Mouse (Mus musculus) hindbrain, embryonic 10.5 days (tissue): ENCODE measurements around the gene Trappc4. TPM values are rescaled to one million over a fixed set of nuclear protein-coding genes. Genes with fewer than 3 reads are reported as not detected.
A peak's percentile ranks its signal among the peaks of the same experiment; 100 is the strongest.
"Not testable (repeated sequence)": the region's sequence is repeated elsewhere in the genome, so short reads cannot be mapped to it uniquely, and the experiment has no call there.

Experiments
- DNase-seq: peaks from one replicate; pipeline ENCODE4 v3.0.0-alpha.2; 2017; ENCODE audit warnings: low spot score
- H3K27ac ChIP-seq: fragments of 300-500 bp; sonication (generic); 2 replicates; pipeline ENCODE4 v1.5.1; 2016; ENCODE audit warnings: mild to moderate bottlenecking, moderate library complexity
- H3K27me3 ChIP-seq: fragments of 300-500 bp; sonication (generic); 2 replicates; pipeline ENCODE4 v1.6.1; 2016; ENCODE audit warnings: mild to moderate bottlenecking; ENCODE audit not compliant: poor library complexity, insufficient read depth, severe bottlenecking
- H3K36me3 ChIP-seq: fragments of 300-500 bp; sonication (generic); 2 replicates; pipeline ENCODE4 v1.6.1; 2016; ENCODE audit warnings: mild to moderate bottlenecking, moderate library complexity
- H3K4me1 ChIP-seq: fragments of 300-500 bp; sonication (generic); replicated peaks from 2 replicates; pipeline ENCODE4 v1.6.1; 2016; ENCODE audit warnings: mild to moderate bottlenecking
- H3K4me3 ChIP-seq: fragments of 300-500 bp; sonication (generic); 2 replicates; pipeline ENCODE4 v1.5.1; 2016; ENCODE audit warnings: mild to moderate bottlenecking, moderate library complexity
- H3K9me3 ChIP-seq: fragments of 300-500 bp; sonication (generic); 2 replicates; pipeline ENCODE4 v1.6.1; 2016; ENCODE audit warnings: mild to moderate bottlenecking, moderate library complexity
- WGBS: fragments of 180-500 bp; shearing (Covaris S2); methylation state at CpG from one replicate; pipeline ENCODE4 v1.1.7; 2016; 5-methylcytosine and 5-hydroxymethylcytosine counted together
- polyA plus RNA-seq: library from polyadenylated mRNA; unstranded; fragments of >200 nt; fragmentation: Nextera tagmentation; extraction: Ambion mirVana; gene quantifications from 2 replicates; pipeline ENCODE4 v1.2.1, GENCODE M21; 2016

Gene Trappc4
- polyA plus RNA-seq, 1 experiment from 2014 or later, result 282 TPM

- Histone ChIP-seq H3K4me1 (peaks cover 14% of the 10 kb centered on the region), H3K9me3 (0 out of 2 replicates have a peak, but pooled peaks cover 5% of the 10 kb centered on the region), H3K27ac (peak within 1 kb of the TSS; percentile 92), H3K27me3 (no peaks in the 10 kb centered on the region), H3K4me3 (peak within 1 kb of the TSS; percentile 85), H3K36me3 (peaks cover 24% of the 10 kb centered on the region)
- no peak for DNase-seq
- WGBS, result 81% methylated on average over 14 of the region's 14 CpGs
These were observed 11.4 kb upstream of the Trappc4 start, which contains the start of gene Ccdc84 for GRCm38 (mm10) chr9:44418519-44419385. Gene Ccdc84, minus strand, starts transcription at chr9:44418569.

- H3K4me1 ChIP-seq, result peaks cover 14% of the 10 kb centered on the region
- no peaks in the 10 kb centered on the region for H3K27me3 ChIP-seq
- H3K36me3 ChIP-seq, result peaks cover 32% of the 10 kb centered on the region
- peak overlapping the region; percentile 92 for H3K27ac ChIP-seq
- DNase-seq, result peak; percentile 92
- 0 out of 2 replicates have a peak, but pooled peaks cover 5% of the 10 kb centered on the region for H3K9me3 ChIP-seq
- H3K4me3 ChIP-seq, result peak overlapping the region; percentile 85
- WGBS, result under 1% methylated on average over 38 of the region's 38 CpGs
These were observed 10.5 kb upstream of the Trappc4 start for GRCm38 (mm10) chr9:44417892-44418363.

- no peak for DNase-seq
- 9% methylated on average over 26 of the region's 26 CpGs for WGBS
- no peaks in the 10 kb centered on the region for H3K27me3 ChIP-seq
- peaks cover 39% of the 10 kb centered on the region for H3K36me3 ChIP-seq
- 0 out of 2 replicates have a peak, but pooled peaks cover 5% of the 10 kb centered on the region for H3K9me3 ChIP-seq
- H3K4me1 ChIP-seq, result peaks cover 14% of the 10 kb centered on the region
- peak overlapping the region; percentile 85 for H3K4me3 ChIP-seq
- H3K27ac ChIP-seq, result peak overlapping the region; percentile 92
These were observed 9.9 kb upstream of the Trappc4 start for GRCm38 (mm10) chr9:44417156-44417891.

GRCm38 (mm10) chr9:44412781-44413180 is 5.4 kb upstream of the Trappc4 start:
- Histone ChIP-seq H3K27ac (no peak overlapping the region), H3K4me1 (peaks cover 21% of the 10 kb centered on the region), H3K4me3 (no peak overlapping the region), H3K9me3 (no peaks in the 10 kb centered on the region), H3K36me3 (peaks cover 76% of the 10 kb centered on the region), H3K27me3 (no peaks in the 10 kb centered on the region)
- DNase-seq, result no peak
- 90% methylated on average over 2 of the region's 2 CpGs for WGBS

GRCm38 (mm10) chr9:44412306-44412705 is 4.9 kb upstream of the Trappc4 start:
- no peaks in the 10 kb centered on the region for H3K27me3 ChIP-seq
- no peak overlapping the region for H3K27ac ChIP-seq
- no peak overlapping the region for H3K4me3 ChIP-seq
- peaks cover 17% of the 10 kb centered on the region for H3K4me1 ChIP-seq
- H3K36me3 ChIP-seq, result peaks cover 76% of the 10 kb centered on the region
- no peak for DNase-seq
- WGBS, result 88% methylated on average over 4 of the region's 4 CpGs
- H3K9me3 ChIP-seq, result no peaks in the 10 kb centered on the region

GRCm38 (mm10) chr9:44411601-44412130 is 4.3 kb upstream of the Trappc4 start:
- peaks cover 13% of the 10 kb centered on the region for H3K4me1 ChIP-seq
- H3K27me3 ChIP-seq, result no peaks in the 10 kb centered on the region
- no peak overlapping the region for H3K4me3 ChIP-seq
- 86% methylated on average over 1 of the region's 1 CpGs for WGBS
- no peak for DNase-seq
- H3K27ac ChIP-seq, result no peak overlapping the region
- H3K36me3 ChIP-seq, result peaks cover 76% of the 10 kb centered on the region
- H3K9me3 ChIP-seq, result no peaks in the 10 kb centered on the region

GRCm38 (mm10) chr9:44410647-44411336 is 3.4 kb upstream of the Trappc4 start:
- 90% methylated on average over 2 of the region's 2 CpGs for WGBS
- no peaks in the 10 kb centered on the region for H3K27me3 ChIP-seq
- no peaks in the 10 kb centered on the region for H3K9me3 ChIP-seq
- H3K36me3 ChIP-seq, result peaks cover 71% of the 10 kb centered on the region
- H3K4me3 ChIP-seq, result no peak overlapping the region
- no peak for DNase-seq
- peaks cover 17% of the 10 kb centered on the region for H3K4me1 ChIP-seq
- no peak overlapping the region for H3K27ac ChIP-seq

- not testable (repeated sequence) for H3K27me3 ChIP-seq, H3K9me3 ChIP-seq, H3K27ac ChIP-seq, DNase-seq
- peaks cover 75% of the 10 kb centered on the region for H3K36me3 ChIP-seq
- peak overlapping the region; percentile 83 for H3K4me3 ChIP-seq
- H3K4me1 ChIP-seq, result peaks cover 25% of the 10 kb centered on the region
- WGBS, result 84% methylated on average over 9 of the region's 9 CpGs
These were observed 1.3 kb upstream of the Trappc4 start for GRCm38 (mm10) chr9:44408693-44409092.

GRCm38 (mm10) chr9:44407752-44408097 is 325 bp upstream of the Trappc4 start:
- WGBS, result under 1% methylated on average over 24 of the region's 24 CpGs
- Histone ChIP-seq H3K27ac (peak overlapping the region; percentile 94), H3K36me3 (peaks cover 74% of the 10 kb centered on the region), H3K4me3 (peak overlapping the region; percentile 83), H3K4me1 (peaks cover 25% of the 10 kb centered on the region), H3K9me3 (no peaks in the 10 kb centered on the region), H3K27me3 (no peaks in the 10 kb centered on the region)
- DNase-seq, result no peak

GRCm38 (mm10) chr9:44405011-44405410 is 2.4 kb downstream of the Trappc4 start:
- H3K9me3 ChIP-seq, result no peaks in the 10 kb centered on the region
- H3K27ac ChIP-seq, result no peak overlapping the region
- peaks cover 74% of the 10 kb centered on the region for H3K36me3 ChIP-seq
- 85% methylated on average over 3 of the region's 3 CpGs for WGBS
- H3K4me3 ChIP-seq, result no peak overlapping the region
- peaks cover 25% of the 10 kb centered on the region for H3K4me1 ChIP-seq
- no peaks in the 10 kb centered on the region for H3K27me3 ChIP-seq
- no peak for DNase-seq

- WGBS, result 88% methylated on average over 4 of the region's 4 CpGs
- H3K36me3 ChIP-seq, result peaks cover 75% of the 10 kb centered on the region
- no peaks in the 10 kb centered on the region; the same call in 1 of the 2 replicates for H3K27me3 ChIP-seq
- H3K4me1 ChIP-seq, result peaks cover 40% of the 10 kb centered on the region
- no peak for DNase-seq
- H3K27ac ChIP-seq, result no peak overlapping the region
- H3K4me3 ChIP-seq, result no peak overlapping the region
- no peaks in the 10 kb centered on the region for H3K9me3 ChIP-seq
These were observed 6.3 kb downstream of the Trappc4 start for GRCm38 (mm10) chr9:44401081-44401480.

GRCm38 (mm10) chr9:44399795-44400114 is 7.6 kb downstream of the Trappc4 start:
- WGBS, result 91% methylated on average over 6 of the region's 6 CpGs
- Histone ChIP-seq H3K9me3 (no peaks in the 10 kb centered on the region), H3K27me3 (no peaks in the 10 kb centered on the region; the same call in 1 of the 2 replicates), H3K27ac (no peak overlapping the region), H3K4me3 (no peak overlapping the region), H3K4me1 (peaks cover 31% of the 10 kb centered on the region), H3K36me3 (peaks cover 63% of the 10 kb centered on the region)
- DNase-seq, result no peak
